Mouse (Mus musculus) CH12.LX (cell line): ENCODE results near the gene Slc2a13. TPM values are rescaled to one million over a fixed set of nuclear protein-coding genes. Genes with fewer than 3 reads are reported as not detected.

Experiments
- polyA plus RNA-seq: library from polyadenylated mRNA; unstranded; fragments of >175 nt; gene quantifications from 2 replicates; pipeline ENCODE4 v1.2.1, GENCODE M21; 2012; ENCODE audit warnings: low read depth; ENCODE audit not compliant: insufficient read length
- total RNA-seq, 2 experiments: library from RNA; depleted of rRNA; stranded (reverse); fragments of 300-350 nt in 1 of 2; fragments of >200 nt in 1 of 2; gene quantifications; 2 replicates each; pipeline ENCODE4 v1.2.3; 2012 to 2014

Slc2a13 gene
- total and polyA plus RNA-seq, 3 experiments: not detected

Other genes starting within 250 kb of the Slc2a13 start
- not detected in 2 replicates for gene Lrrk2, start 99.9 kb upstream of the Slc2a13 start, total RNA-seq (2012; rRNA removed)
- gene Lrrk2, start 99.9 kb upstream of the Slc2a13 start, total RNA-seq (2014; rRNA removed): not detected in 2 replicates
- gene Lrrk2, start 99.9 kb upstream of the Slc2a13 start, polyA plus RNA-seq: not detected in 2 replicates